Mouse (Mus musculus): Measurements from ENCODE around the gene Chrm4. TPM values are rescaled to one million over a fixed set of nuclear protein-coding genes. Genes with fewer than 3 reads are reported as not detected.
A peak's percentile ranks its signal among the peaks of the same experiment; 100 is the strongest.

The Chrm4 gene
- total RNA-seq, 2 experiments from 2014 or later, result 0.18 to 0.27 TPM

- DNase-seq, result no peak
Observed at GRCm38 (mm10) chr2:91922586-91923414, 4.2 kb upstream of the Chrm4 start.

GRCm38 (mm10) chr2:91923415-91924337, 3.4 kb upstream of the Chrm4 start:
- DNase-seq, result peak; percentile 84

GRCm38 (mm10) chr2:91924726-91925125, 2.3 kb upstream of the Chrm4 start:
- DNase-seq, result no peak

- DNase-seq, result no peak
Observed at GRCm38 (mm10) chr2:91925442-91925841, 1.6 kb upstream of the Chrm4 start.

GRCm38 (mm10) chr2:91927826-91928533, 931 bp downstream of the Chrm4 start:
- DNase-seq, result peak; percentile 88

- no peak for DNase-seq
Observed at GRCm38 (mm10) chr2:91928534-91929350, 1.7 kb downstream of the Chrm4 start.

GRCm38 (mm10) chr2:91929455-91929854, 2.4 kb downstream of the Chrm4 start:
- DNase-seq, result no peak

- peak; percentile 79 for DNase-seq
Observed at GRCm38 (mm10) chr2:91929936-91930335, 2.9 kb downstream of the Chrm4 start.

GRCm38 (mm10) chr2:91930761-91931291, 3.8 kb downstream of the Chrm4 start:
- no peak for DNase-seq

GRCm38 (mm10) chr2:91931328-91932159, 4.5 kb downstream of the Chrm4 start:
- DNase-seq, result peak; percentile 48

GRCm38 (mm10) chr2:91932160-91932711, 5.2 kb downstream of the Chrm4 start, which contains the start of gene Mdk:
TSS of gene Mdk (minus strand) at chr2:91932297.
- DNase-seq, result no peak

GRCm38 (mm10) chr2:91932737-91933350, 5.8 kb downstream of the Chrm4 start:
- DNase-seq, result no peak

GRCm38 (mm10) chr2:91933471-91933870, 6.4 kb downstream of the Chrm4 start:
- no peak for DNase-seq

- no peak for DNase-seq
Observed at GRCm38 (mm10) chr2:91934016-91934415, 7.0 kb downstream of the Chrm4 start.

- no peak for DNase-seq
Observed at GRCm38 (mm10) chr2:91934826-91935525, 7.9 kb downstream of the Chrm4 start.

GRCm38 (mm10) chr2:91936154-91936553, 9.1 kb downstream of the Chrm4 start:
- DNase-seq, result no peak

- no peak for DNase-seq
Observed at GRCm38 (mm10) chr2:91939303-91939935, 12.4 kb downstream of the Chrm4 start.

GRCm38 (mm10) chr2:91942356-91942755, 15.3 kb downstream of the Chrm4 start:
- DNase-seq, result no peak
